Mouse (Mus musculus): ENCODE data around the gene Nipa2.

- no peak for TF ChIP-seq EP300 (IDR thresholded peaks at IDR 0.05; ENCODE audit: insufficient read depth, low read depth, low read length)
- no peak for TF ChIP-seq CTCF (IDR thresholded peaks at IDR 0.05; ENCODE audit: low read depth, low read length)
- no peak for TF ChIP-seq POLR2A (IDR thresholded peaks at IDR 0.05; ENCODE audit: insufficient read depth, low read length)
Observed at GRCm38 (mm10) chr7:55959801-55960200, 2.5 kb downstream of the Nipa2 start.
